Mouse (Mus musculus) liver, postnatal 0 days (tissue): ENCODE data around the gene Ddx19b.

Experiments
- CTCF ChIP-seq: sonication (generic); IDR thresholded peaks from 2 replicates; pipeline ENCODE4 v1.5.1; 2016; ENCODE audit warnings: antibody characterized with exemption, low read depth
- EP300 ChIP-seq: IDR thresholded peaks from 2 replicates; pipeline ENCODE4 v1.6.1; 2016; ENCODE audit warnings: antibody characterized with exemption, low read depth, mild to moderate bottlenecking

DNA sequence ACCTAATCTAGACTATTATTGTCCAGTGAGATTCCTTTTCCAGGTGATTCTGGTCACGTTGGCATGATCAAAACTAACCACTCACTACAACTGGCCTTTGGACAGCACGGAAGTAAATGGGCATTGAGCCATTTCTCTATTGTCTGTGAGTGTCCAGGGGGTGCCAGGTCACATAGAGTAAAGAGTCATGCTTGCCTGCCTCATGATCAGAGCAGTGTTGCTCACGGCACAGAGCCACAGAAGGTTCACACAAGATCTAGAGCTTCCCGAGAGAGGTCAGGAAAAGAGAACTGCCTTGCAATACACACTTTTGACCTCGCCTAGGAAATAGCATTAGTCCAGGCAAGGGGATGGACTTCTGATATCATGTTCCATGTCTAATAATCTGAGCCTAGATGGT is 47.9 kb upstream of the Ddx19b start:
- TF ChIP-seq EP300 (no peak), CTCF (no peak)
